Mouse (Mus musculus): ENCODE results near the gene 4933402D24Rik.

DNA sequence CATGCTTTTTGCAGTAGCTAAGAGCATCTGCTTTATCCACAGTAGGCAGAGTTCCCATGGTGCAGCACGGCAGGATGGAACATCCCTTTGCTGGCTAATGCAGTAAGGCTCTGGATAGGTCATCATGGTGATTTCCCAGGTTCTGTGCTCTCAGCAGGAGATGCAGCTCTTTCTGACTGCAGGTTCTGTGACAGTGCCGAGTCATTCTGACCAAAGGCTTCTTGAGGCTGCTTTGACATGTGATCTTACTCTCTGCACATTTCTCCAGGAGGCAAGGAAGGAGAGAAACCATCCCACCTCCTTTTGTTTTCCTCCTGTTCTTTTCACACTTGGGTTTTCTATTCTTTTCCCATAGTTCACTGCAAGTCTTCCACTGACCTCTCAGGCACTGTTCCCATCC, 13.1 kb downstream of the 4933402D24Rik start:
- TF ChIP-seq GATA1 (IDR thresholded peaks at IDR 0.05; ENCODE audit: low read length), result no peak
- TF ChIP-seq TAL1 (IDR thresholded peaks at IDR 0.05; ENCODE audit: low read length), result no peak

Data from erythroblast, embryonic 14.5 days (primary cell).